Mouse (Mus musculus) embryonic facial prominence, embryonic 12.5 days (tissue): ENCODE data around the gene Wfdc18. TPM values are rescaled to one million over a fixed set of nuclear protein-coding genes. Genes with fewer than 3 reads are reported as not detected.

ENCODE experiments used
- ATAC-seq: fragments of 200-750 bp; cut with Nextera tagmentation; 2 replicates; pipeline ENCODE4 v1.8.0; 2017; ENCODE audit not compliant: insufficient number of reproducible peaks, insufficient read depth, low FRiP score, low TSS enrichment
- H3K27ac ChIP-seq: fragments of 300-500 bp; sonication (generic); 2 replicates; pipeline ENCODE4 v1.5.1; 2016; ENCODE audit warnings: mild to moderate bottlenecking
- H3K27me3 ChIP-seq: fragments of 300-500 bp; sonication (generic); 2 replicates; pipeline ENCODE4 v1.6.1; 2016; ENCODE audit warnings: mild to moderate bottlenecking, moderate library complexity
- H3K36me3 ChIP-seq: fragments of 300-500 bp; sonication (generic); 2 replicates; pipeline ENCODE4 v1.6.1; 2016; ENCODE audit warnings: mild to moderate bottlenecking
- H3K4me1 ChIP-seq: fragments of 300-500 bp; sonication (generic); 2 replicates; pipeline ENCODE4 v1.6.1; 2016
- H3K4me2 ChIP-seq: fragments of 300-500 bp; sonication (generic); replicated peaks from 2 replicates; pipeline ENCODE4 v1.6.1; 2016; ENCODE audit warnings: mild to moderate bottlenecking, moderate library complexity
- H3K4me3 ChIP-seq: fragments of 300-500 bp; sonication (generic); 2 replicates; pipeline ENCODE4 v1.5.1; 2016; ENCODE audit warnings: mild to moderate bottlenecking
- H3K9ac ChIP-seq: fragments of 300-500 bp; sonication (generic); 2 replicates; pipeline ENCODE4 v1.6.1; 2016; ENCODE audit warnings: mild to moderate bottlenecking, moderate library complexity
- H3K9me3 ChIP-seq: fragments of 300-500 bp; sonication (generic); 2 replicates; pipeline ENCODE4 v1.6.1; 2016; ENCODE audit warnings: mild to moderate bottlenecking, moderate library complexity
- WGBS: fragments of 180-500 bp; shearing (Covaris S2); methylation state at CpG from one replicate; pipeline ENCODE4 v1.1.7; 2016; 5-methylcytosine and 5-hydroxymethylcytosine counted together
- polyA plus RNA-seq: library from polyadenylated mRNA; unstranded; fragments of >200 nt; fragmentation: Nextera tagmentation; extraction: Ambion mirVana; gene quantifications from 2 replicates; pipeline ENCODE4 v1.2.1, GENCODE M21; 2016

The Wfdc18 gene
- polyA plus RNA-seq, 1 experiment from 2014 or later = not detected

- Histone ChIP-seq H3K4me1 (no peaks in the 10 kb centered on the region), H3K4me2 (no peak within 1 kb of the TSS), H3K27ac (no peak within 1 kb of the TSS), H3K36me3 (no peaks in the 10 kb centered on the region), H3K27me3 (peaks cover 28% of the 10 kb centered on the region), H3K9ac (no peak within 1 kb of the TSS), H3K9me3 (no peaks in the 10 kb centered on the region), H3K4me3 (no peak within 1 kb of the TSS)
- no peak for ATAC-seq
- WGBS = 72% methylated on average over 5 of the region's 5 CpGs
Measured at GRCm38 (mm10) chr11:83746681-83747080, 37.9 kb downstream of the Wfdc18 start, which contains the start of gene Wfdc21. TSS of gene Wfdc21 (plus strand) at chr11:83746940.

GRCm38 (mm10) chr11:83747376-83748265 lies 38.8 kb downstream of the Wfdc18 start:
- H3K9ac ChIP-seq = no peak overlapping the region
- H3K4me3 ChIP-seq = no peak overlapping the region
- no peak overlapping the region for H3K4me2 ChIP-seq
- no peak for ATAC-seq
- H3K36me3 ChIP-seq = no peaks in the 10 kb centered on the region
- H3K27ac ChIP-seq = no peak overlapping the region
- H3K4me1 ChIP-seq = no peaks in the 10 kb centered on the region
- 69% methylated on average over 6 of the region's 6 CpGs for WGBS
- H3K27me3 ChIP-seq = peaks cover 30% of the 10 kb centered on the region
- H3K9me3 ChIP-seq = no peaks in the 10 kb centered on the region

DNA sequence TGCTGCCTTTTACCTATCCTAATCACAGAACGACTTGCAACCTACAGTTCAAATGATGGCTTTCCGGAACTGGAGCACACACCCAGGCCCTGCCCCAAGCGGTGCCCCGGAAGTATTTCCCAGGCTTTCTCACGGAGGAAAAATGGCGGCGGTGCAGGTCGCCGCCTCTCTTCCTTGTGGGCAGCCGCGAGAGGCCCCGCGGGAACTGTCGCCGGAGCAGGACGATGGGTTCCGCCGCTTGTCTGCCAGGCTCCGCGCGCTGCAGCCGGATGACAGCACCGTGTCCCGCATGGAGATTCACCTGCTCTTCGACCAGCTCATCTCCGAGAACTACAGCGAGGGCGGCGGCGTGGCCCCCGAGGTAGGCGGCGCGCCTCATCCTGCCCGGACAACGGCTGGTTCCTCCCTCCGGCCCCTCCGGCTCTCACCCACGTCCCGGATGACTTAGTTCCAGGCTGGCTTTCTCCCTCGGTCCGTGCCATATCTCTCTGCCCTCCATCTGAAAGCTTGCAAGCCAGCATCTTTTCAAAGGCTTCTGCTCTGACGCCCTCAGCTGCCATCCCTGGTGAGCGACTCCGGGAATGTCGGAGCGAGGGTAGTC lies 44.9 kb downstream of the Wfdc18 start, which contains the start of gene Heatr6:
Gene Heatr6, plus strand, starts transcription at position 116 of the 601 bp plus-strand sequence.
- H3K9me3 ChIP-seq = no peaks in the 10 kb centered on the region
- H3K9ac ChIP-seq = peak within 1 kb of the TSS; percentile 62
- peak; percentile 87 for ATAC-seq
- H3K36me3 ChIP-seq = peaks cover 23% of the 10 kb centered on the region
- peak within 1 kb of the TSS; percentile 71 for H3K4me2 ChIP-seq
- peaks cover 9% of the 10 kb centered on the region for H3K27me3 ChIP-seq
- under 1% methylated on average over 47 of the region's 47 CpGs for WGBS
- peaks cover 10% of the 10 kb centered on the region; the same call in 1 of the 2 replicates for H3K4me1 ChIP-seq
- peak within 1 kb of the TSS; percentile 65 for H3K4me3 ChIP-seq
- H3K27ac ChIP-seq = peak within 1 kb of the TSS; percentile 81

DNA sequence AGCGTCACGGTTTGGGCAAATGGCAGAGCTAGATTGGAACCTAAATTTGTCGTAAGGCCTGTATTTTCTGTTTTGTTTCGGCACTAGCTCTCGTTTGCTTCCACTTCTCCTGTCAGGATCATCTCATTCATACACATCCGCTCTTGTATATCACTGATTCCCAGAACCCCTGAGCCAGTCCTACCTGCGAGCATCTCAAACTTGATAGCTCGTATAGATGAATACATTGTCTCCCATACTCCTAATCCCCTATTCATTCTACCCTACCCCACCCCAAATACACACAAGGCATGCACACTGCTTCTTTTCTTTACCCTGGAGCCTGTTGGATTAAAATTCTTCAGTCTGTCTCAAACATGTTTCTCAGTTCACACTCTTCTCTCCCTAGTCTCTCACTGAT lies 45.4 kb downstream of the Wfdc18 start:
- H3K27ac ChIP-seq = peak overlapping the region; percentile 81
- WGBS = 9% methylated on average over 8 of the region's 8 CpGs
- no peak for ATAC-seq
- H3K4me1 ChIP-seq = peaks cover 10% of the 10 kb centered on the region; the same call in 1 of the 2 replicates
- peaks cover 28% of the 10 kb centered on the region for H3K36me3 ChIP-seq
- H3K9me3 ChIP-seq = no peaks in the 10 kb centered on the region
- H3K4me2 ChIP-seq = peak overlapping the region; percentile 71
- peaks cover 9% of the 10 kb centered on the region for H3K27me3 ChIP-seq
- H3K4me3 ChIP-seq = peak overlapping the region; percentile 65
- peak overlapping the region; percentile 62 for H3K9ac ChIP-seq

Other genes with a start within 250 kb of the Wfdc18 start
- 2.9 and 3.2 TPM in 2 replicates for gene Mmp28, start 245.9 kb upstream of the Wfdc18 start, polyA plus RNA-seq
- 14.5 and 15.5 TPM in 2 replicates for gene Taf15, start 235.9 kb upstream of the Wfdc18 start, polyA plus RNA-seq
- not detected in 2 replicates for gene Heatr9, start 186.8 kb upstream of the Wfdc18 start, polyA plus RNA-seq
- gene Ccl5, start 178.5 kb upstream of the Wfdc18 start, polyA plus RNA-seq = 0.79 TPM in 1 of 2 replicates, not detected in the other
- gene Ccl9, start 130.4 kb upstream of the Wfdc18 start, polyA plus RNA-seq = 0.61 and 1.3 TPM in 2 replicates
- 0.70 and 1.4 TPM in 2 replicates for gene Ccl6, start 115.9 kb upstream of the Wfdc18 start, polyA plus RNA-seq
- gene Rpl9-ps1, start 63.4 kb upstream of the Wfdc18 start, polyA plus RNA-seq = not detected in 2 replicates
- 0.51 and 0.93 TPM in 2 replicates for gene Ccl3, start 59.7 kb upstream of the Wfdc18 start, polyA plus RNA-seq
- gene Ccl4, start 46.4 kb upstream of the Wfdc18 start, polyA plus RNA-seq = 0.26 and 0.61 TPM in 2 replicates
- gene Wfdc17, start 5.0 kb upstream of the Wfdc18 start, polyA plus RNA-seq = not detected in 2 replicates
- not detected in 2 replicates for gene Wfdc21, start 37.9 kb downstream of the Wfdc18 start, polyA plus RNA-seq
- 30.4 and 31.2 TPM in 2 replicates for gene Heatr6, start 44.7 kb downstream of the Wfdc18 start, polyA plus RNA-seq
- gene Hnf1b, start 141.0 kb downstream of the Wfdc18 start, polyA plus RNA-seq = not detected in 2 replicates
- 39.8 and 42.2 TPM in 2 replicates for gene Ddx52, start 233.0 kb downstream of the Wfdc18 start, polyA plus RNA-seq